Mouse (Mus musculus) layer of hippocampus, postnatal 14 days (tissue): Measurements from ENCODE around the gene Gpsm3. TPM values are rescaled to one million over a fixed set of nuclear protein-coding genes. Genes with fewer than 3 reads are reported as not detected.

ENCODE experiments used
- DNase-seq, 2 experiments: peaks; one replicate each; pipeline ENCODE4 v3.0.0; 2021 to 2022; ENCODE audit warnings: low spot score in 2 of 2, mixed read lengths in 1 of 2
- total RNA-seq, 2 experiments: library from RNA; stranded (reverse); gene quantifications; 2 replicates each; pipeline ENCODE4 v1.2.3; 2021

Gpsm3 gene
- total RNA-seq, 2 experiments from 2014 or later: 3.1 to 3.5 TPM

- no peak for DNase-seq
Observed at GRCm38 (mm10) chr17:34628644-34628967, 39.0 kb downstream of the Gpsm3 start.

- DNase-seq: peak in 1 of 2 experiments; percentile 76
Observed at GRCm38 (mm10) chr17:34629221-34629751, 39.7 kb downstream of the Gpsm3 start, which contains the start of gene Prrt1. Gene Prrt1 (plus strand): TSS chr17:34629533.

GRCm38 (mm10) chr17:34629796-34630603 lies 40.4 kb downstream of the Gpsm3 start:
- no peak for DNase-seq

GRCm38 (mm10) chr17:34630761-34631301 lies 41.2 kb downstream of the Gpsm3 start:
- no peak for DNase-seq

GRCm38 (mm10) chr17:34631647-34632046 lies 42.0 kb downstream of the Gpsm3 start:
- DNase-seq: no peak

- DNase-seq: peak; percentile 80 to 93
Observed at GRCm38 (mm10) chr17:34632261-34632691, 42.7 kb downstream of the Gpsm3 start.

- DNase-seq: no peak
Observed at GRCm38 (mm10) chr17:34635671-34636070, 46.1 kb downstream of the Gpsm3 start.

GRCm38 (mm10) chr17:34637459-34637858 lies 47.9 kb downstream of the Gpsm3 start:
- DNase-seq: no peak

- no peak for DNase-seq
Observed at GRCm38 (mm10) chr17:34639461-34640255, 50.1 kb downstream of the Gpsm3 start.

GRCm38 (mm10) chr17:34640778-34641601 lies 51.4 kb downstream of the Gpsm3 start:
- DNase-seq: peak in 1 of 2 experiments; percentile 73

Other genes starting within 250 kb of the Gpsm3 start
- gene Btnl2, start 235.0 kb upstream of the Gpsm3 start, total RNA-seq: under 1 TPM; 0.48 to 0.74 TPM
- not detected for gene Btnl1, start 212.7 kb upstream of the Gpsm3 start, total RNA-seq
- 1 to 10 TPM; 4.8 to 8.2 TPM for gene BC051142, start 191.0 kb upstream of the Gpsm3 start, total RNA-seq
- gene Btnl4, start 112.5 kb upstream of the Gpsm3 start, total RNA-seq: not detected
- not detected for gene Btnl6, start 72.5 kb upstream of the Gpsm3 start, total RNA-seq
- gene Notch4, start 25.5 kb upstream of the Gpsm3 start, total RNA-seq: 10 to 100 TPM; 12.8 to 16.7 TPM
- gene Pbx2, start 1.5 kb downstream of the Gpsm3 start, total RNA-seq: 10 to 100 TPM; 43.5 to 52.7 TPM
- 1 to 10 TPM; 1.2 to 1.5 TPM for gene Ager, start 8.1 kb downstream of the Gpsm3 start, total RNA-seq
- 10 to 100 TPM; 85.7 to 92.9 TPM for gene Rnf5, start 13.9 kb downstream of the Gpsm3 start, total RNA-seq
- gene Agpat1, start 14.5 kb downstream of the Gpsm3 start, total RNA-seq: 100 to 1,000 TPM; 156 to 167 TPM
- gene Egfl8, start 26.2 kb downstream of the Gpsm3 start, total RNA-seq: 1 to 10 TPM; 4.3 to 8.7 TPM
- gene Ppt2, start 38.7 kb downstream of the Gpsm3 start, total RNA-seq: 10 to 100 TPM; 36.6 to 42.2 TPM
- 100 to 1,000 TPM; 248 to 266 TPM for gene Prrt1, start 39.7 kb downstream of the Gpsm3 start, total RNA-seq
- gene Fkbpl, start 55.0 kb downstream of the Gpsm3 start, total RNA-seq: 10 to 100 TPM; 16.0 to 17.1 TPM
- 10 to 100 TPM; 80.0 to 81.9 TPM for gene Atf6b, start 57.3 kb downstream of the Gpsm3 start, total RNA-seq
- 1 to 10 TPM; 4.6 to 5.4 TPM for gene Tnxb, start 80.7 kb downstream of the Gpsm3 start, total RNA-seq
- gene C4b, start 154.1 kb downstream of the Gpsm3 start, total RNA-seq: 10 to 100 TPM; 11.6 to 14.0 TPM
- not detected for gene Cyp21a1, start 214.8 kb downstream of the Gpsm3 start, total RNA-seq
- gene Stk19, start 247.1 kb downstream of the Gpsm3 start, total RNA-seq: 10 to 100 TPM; 59.6 to 62.9 TPM
- gene Dxo, start 247.2 kb downstream of the Gpsm3 start, total RNA-seq: 10 to 100 TPM; 35.9 to 39.3 TPM